ENCODE assay signal across 2 mouse cellular contexts in genomic region chr14:39116522-39117231, GRCm38 (mm10).
A peak's percentile ranks its signal among the peaks of the same experiment; 100 is the strongest.
ATAC-seq lines count a peak whose summit lies in the region.
"Not testable (repeated sequence)": the region's sequence is repeated elsewhere in the genome, so short reads cannot be mapped to it uniquely, and the experiment has no call there.

No protein-coding gene starts in this region.

- H3K27ac ChIP-seq in intestine, embryonic 15.5 days; intestine, embryonic 16.5 days (ENCODE audit: low read length): not testable (repeated sequence)

- not testable (repeated sequence) for H3K4me1 ChIP-seq in intestine, embryonic 15.5 days (replicated peaks); intestine, embryonic 16.5 days (ENCODE audit: control insufficient read depth, insufficient read depth, low read length)

- not testable (repeated sequence) for H3K4me2 ChIP-seq in intestine, embryonic 15.5 days (replicated peaks); intestine, embryonic 16.5 days (ENCODE audit: low read depth, low read length)

- not testable (repeated sequence) for H3K36me3 ChIP-seq in intestine, embryonic 15.5 days; intestine, embryonic 16.5 days (ENCODE audit: control insufficient read depth, insufficient read depth, low read length)

- H3K27me3 ChIP-seq in intestine, embryonic 15.5 days (replicated peaks); intestine, embryonic 16.5 days (replicated peaks; ENCODE audit: control insufficient read depth, insufficient read depth, low read length): not testable (repeated sequence)

- peak; percentile 83 for ATAC-seq in intestine, embryonic 15.5 days
- ATAC-seq in intestine, embryonic 16.5 days = peak; percentile 75

- not testable (repeated sequence) for H3K9ac ChIP-seq in intestine, embryonic 15.5 days; intestine, embryonic 16.5 days (ENCODE audit: low read depth, low read length)

- 47% methylated on average over 3 of the region's 3 CpGs for WGBS in intestine, embryonic 15.5 days
- WGBS in intestine, embryonic 16.5 days = 59% methylated on average over 3 of the region's 3 CpGs

- not testable (repeated sequence) for H3K9me3 ChIP-seq in intestine, embryonic 15.5 days; intestine, embryonic 16.5 days (ENCODE audit: control insufficient read depth, low read length)

- not testable (repeated sequence) for H3K4me3 ChIP-seq in intestine, embryonic 15.5 days (replicated peaks); intestine, embryonic 16.5 days (ENCODE audit: low read length)
